Mouse (Mus musculus) stomach, embryonic 15.5 days (tissue): ENCODE results near the gene Hspa1b. TPM values are rescaled to one million over a fixed set of nuclear protein-coding genes. Genes with fewer than 3 reads are reported as not detected.
"Not testable (repeated sequence)": the region's sequence is repeated elsewhere in the genome, so short reads cannot be mapped to it uniquely, and the experiment has no call there.

Source experiments
- ATAC-seq: fragments of 200-750 bp; cut with Nextera tagmentation; 2 replicates; pipeline ENCODE4 v1.8.0; 2017; ENCODE audit warnings: low read depth, moderate number of reproducible peaks, moderate TSS enrichment; ENCODE audit not compliant: insufficient read depth, low FRiP score
- H3K27ac ChIP-seq: fragments of 300-500 bp; sonication (generic); 2 replicates; pipeline ENCODE4 v1.5.1; 2015; ENCODE audit warnings: mild to moderate bottlenecking, inconsistent platforms
- H3K27me3 ChIP-seq: fragments of 300-500 bp; sonication (generic); replicated peaks from 2 replicates; pipeline ENCODE4 v1.6.1; 2015; ENCODE audit warnings: inconsistent platforms
- H3K36me3 ChIP-seq: fragments of 300-500 bp; sonication (generic); 2 replicates; pipeline ENCODE4 v1.6.1; 2015; ENCODE audit warnings: inconsistent platforms
- H3K4me1 ChIP-seq: fragments of 300-500 bp; sonication (generic); 2 replicates; pipeline ENCODE4 v1.6.1; 2015; ENCODE audit warnings: inconsistent platforms
- H3K4me2 ChIP-seq: fragments of 300-500 bp; sonication (generic); 2 replicates; pipeline ENCODE4 v1.6.1; 2015; ENCODE audit warnings: mild to moderate bottlenecking, inconsistent platforms
- H3K4me3 ChIP-seq: fragments of 300-500 bp; sonication (generic); replicated peaks from 2 replicates; pipeline ENCODE4 v1.5.1; 2015; ENCODE audit warnings: inconsistent platforms
- H3K9ac ChIP-seq: fragments of 300-500 bp; sonication (generic); 2 replicates; pipeline ENCODE4 v1.6.1; 2015; ENCODE audit warnings: inconsistent platforms
- H3K9me3 ChIP-seq: fragments of 300-500 bp; sonication (generic); 2 replicates; pipeline ENCODE4 v1.6.1; 2016; ENCODE audit warnings: inconsistent platforms
- WGBS: fragments of 180-500 bp; shearing (Covaris S2); methylation state at CpG from one replicate; pipeline ENCODE4 v1.1.7; 2015; 5-methylcytosine and 5-hydroxymethylcytosine counted together
- polyA plus RNA-seq: library from polyadenylated mRNA; unstranded; fragments of >200 nt; fragmentation: Nextera tagmentation; extraction: Ambion mirVana; gene quantifications from 2 replicates; pipeline ENCODE4 v1.2.1, GENCODE M21; 2015

Gene Hspa1b
- polyA plus RNA-seq, 1 experiment from 2014 or later, result 0.90 TPM

DNA sequence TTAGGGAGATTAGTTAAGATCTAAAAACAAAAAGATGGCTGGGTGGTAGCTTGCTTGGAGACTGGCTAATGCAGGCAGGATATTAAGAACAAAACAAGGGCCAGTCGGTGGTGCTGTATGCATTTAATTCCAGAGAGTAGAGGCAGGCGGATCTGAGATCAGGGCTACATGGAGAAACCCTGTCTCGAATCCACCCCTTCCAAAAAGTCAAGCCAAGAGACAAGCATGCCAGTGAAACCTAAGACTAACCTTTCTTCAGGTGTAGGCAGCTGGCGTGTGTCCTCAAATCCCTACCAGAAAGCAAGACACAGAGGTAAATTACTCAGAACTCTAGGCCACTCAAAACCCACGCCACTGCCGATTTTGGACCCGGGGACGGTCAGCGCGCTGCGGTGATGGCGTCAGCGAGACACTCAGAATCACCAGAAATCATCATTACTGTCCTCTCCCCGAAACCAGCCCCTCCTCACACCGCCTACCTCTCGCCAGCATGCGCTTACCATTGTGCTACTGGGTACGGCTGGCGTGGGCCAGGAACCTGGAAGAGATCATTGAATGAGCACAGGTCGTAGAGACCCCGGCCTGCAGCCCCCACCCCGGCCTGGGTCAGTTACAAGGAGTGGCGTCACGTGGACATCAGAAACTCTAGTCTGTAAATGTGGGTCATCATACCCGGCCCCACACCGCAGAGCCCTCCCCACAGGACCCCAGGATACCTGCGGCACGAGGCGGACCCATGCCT lies 7.2 kb downstream of the Hspa1b start:
- H3K27me3 ChIP-seq, result no peaks in the 10 kb centered on the region
- peak overlapping the region; percentile 81 for H3K4me2 ChIP-seq
- H3K4me3 ChIP-seq, result peak overlapping the region; percentile 94
- peak overlapping the region; percentile 99 for H3K9ac ChIP-seq
- peak; percentile 21 for ATAC-seq
- no peaks in the 10 kb centered on the region for H3K9me3 ChIP-seq
- WGBS, result under 1% methylated on average over 29 of the region's 29 CpGs
- H3K36me3 ChIP-seq, result peaks cover 16% of the 10 kb centered on the region; the same call in 1 of the 2 replicates
- peaks cover 9% of the 10 kb centered on the region; the same call in 1 of the 2 replicates for H3K4me1 ChIP-seq
- peak overlapping the region; percentile 92 for H3K27ac ChIP-seq

DNA sequence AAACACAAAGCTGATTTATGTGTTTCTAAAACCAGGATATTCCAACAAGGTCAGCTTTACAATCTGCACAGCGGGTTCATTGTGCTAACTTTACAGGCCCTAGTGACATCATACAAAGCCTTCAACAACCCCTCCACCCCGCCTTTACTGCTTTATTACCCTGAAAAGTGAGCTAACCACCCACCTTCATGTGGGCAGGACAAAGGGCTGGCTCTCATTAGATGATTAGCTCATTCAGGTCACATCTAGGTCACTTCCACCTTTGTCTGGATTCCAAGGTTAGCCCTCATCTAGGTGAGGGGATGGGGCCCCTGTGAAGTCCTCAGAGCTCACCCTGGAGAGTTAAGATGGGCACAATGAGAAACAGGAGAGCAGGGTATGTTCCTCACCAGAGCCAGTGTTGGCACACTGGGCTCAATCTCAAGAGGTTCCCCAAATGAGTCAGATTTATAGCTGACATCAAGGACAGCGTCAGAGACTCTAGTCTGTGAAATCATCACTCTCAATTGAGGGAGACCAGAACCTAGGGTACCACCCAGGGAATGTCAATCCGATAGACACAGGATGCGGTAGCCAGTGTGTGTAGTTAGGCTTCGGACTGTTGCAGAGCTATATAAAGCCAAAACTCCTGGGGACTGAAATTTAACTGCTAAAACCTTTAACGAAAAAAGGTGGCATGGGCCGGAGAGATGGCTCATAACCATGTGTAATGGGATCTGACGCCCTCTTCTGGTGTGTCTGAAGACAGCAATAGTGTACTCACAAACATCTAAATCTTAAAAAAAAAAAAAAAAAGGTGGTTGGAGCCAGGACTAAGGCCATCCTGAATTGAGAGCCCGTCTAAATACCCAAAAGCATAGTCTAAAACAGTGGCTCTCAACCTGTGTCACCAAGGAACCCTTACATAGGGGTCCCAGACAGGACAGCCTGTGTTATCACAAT lies 8.3 kb downstream of the Hspa1b start:
- peaks cover 9% of the 10 kb centered on the region; the same call in 1 of the 2 replicates for H3K4me1 ChIP-seq
- H3K27ac ChIP-seq, result peak overlapping the region; percentile 92
- H3K27me3 ChIP-seq, result no peaks in the 10 kb centered on the region
- H3K9ac ChIP-seq, result peak overlapping the region; percentile 99
- no peaks in the 10 kb centered on the region for H3K9me3 ChIP-seq
- peak overlapping the region; percentile 94 for H3K4me3 ChIP-seq
- H3K36me3 ChIP-seq, result peaks cover 16% of the 10 kb centered on the region; the same call in 1 of the 2 replicates
- WGBS, result 25% methylated on average over 10 of the region's 10 CpGs
- ATAC-seq, result no peak
- peak overlapping the region; percentile 81 for H3K4me2 ChIP-seq

DNA sequence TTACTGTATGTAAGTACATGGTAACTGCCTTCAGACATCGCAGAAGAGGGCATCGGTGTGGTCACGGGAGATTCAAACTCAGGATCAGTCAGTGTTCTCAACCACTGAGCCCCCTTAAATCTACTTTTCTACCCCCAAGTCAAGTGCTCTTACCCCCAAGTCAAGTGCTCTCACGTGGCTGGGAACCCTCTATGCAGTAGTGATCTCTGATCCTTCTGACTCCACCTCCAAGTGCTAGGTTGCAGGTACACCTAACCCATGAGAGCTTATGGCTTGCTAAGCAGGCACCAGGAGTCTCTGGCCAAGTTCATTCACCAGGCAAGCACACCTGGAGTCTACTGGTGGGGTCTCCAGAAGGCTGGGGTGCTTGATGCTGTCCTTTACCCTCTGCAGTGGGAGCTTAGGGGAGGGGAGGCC lies 9.5 kb downstream of the Hspa1b start:
- H3K4me1 ChIP-seq, result peaks cover 9% of the 10 kb centered on the region; the same call in 1 of the 2 replicates
- no peaks in the 10 kb centered on the region for H3K27me3 ChIP-seq
- H3K9me3 ChIP-seq, result no peaks in the 10 kb centered on the region
- 47% methylated on average over 4 of the region's 4 CpGs for WGBS
- H3K4me2 ChIP-seq, result no peak overlapping the region
- no peak overlapping the region for H3K4me3 ChIP-seq
- peak overlapping the region; percentile 63; the same call in 1 of the 2 replicates for H3K27ac ChIP-seq
- H3K9ac ChIP-seq, result no peak overlapping the region
- ATAC-seq, result 0 out of 2 replicates have a peak, but pooled peaks have one; percentile 3
- peaks cover 16% of the 10 kb centered on the region; the same call in 1 of the 2 replicates for H3K36me3 ChIP-seq

DNA sequence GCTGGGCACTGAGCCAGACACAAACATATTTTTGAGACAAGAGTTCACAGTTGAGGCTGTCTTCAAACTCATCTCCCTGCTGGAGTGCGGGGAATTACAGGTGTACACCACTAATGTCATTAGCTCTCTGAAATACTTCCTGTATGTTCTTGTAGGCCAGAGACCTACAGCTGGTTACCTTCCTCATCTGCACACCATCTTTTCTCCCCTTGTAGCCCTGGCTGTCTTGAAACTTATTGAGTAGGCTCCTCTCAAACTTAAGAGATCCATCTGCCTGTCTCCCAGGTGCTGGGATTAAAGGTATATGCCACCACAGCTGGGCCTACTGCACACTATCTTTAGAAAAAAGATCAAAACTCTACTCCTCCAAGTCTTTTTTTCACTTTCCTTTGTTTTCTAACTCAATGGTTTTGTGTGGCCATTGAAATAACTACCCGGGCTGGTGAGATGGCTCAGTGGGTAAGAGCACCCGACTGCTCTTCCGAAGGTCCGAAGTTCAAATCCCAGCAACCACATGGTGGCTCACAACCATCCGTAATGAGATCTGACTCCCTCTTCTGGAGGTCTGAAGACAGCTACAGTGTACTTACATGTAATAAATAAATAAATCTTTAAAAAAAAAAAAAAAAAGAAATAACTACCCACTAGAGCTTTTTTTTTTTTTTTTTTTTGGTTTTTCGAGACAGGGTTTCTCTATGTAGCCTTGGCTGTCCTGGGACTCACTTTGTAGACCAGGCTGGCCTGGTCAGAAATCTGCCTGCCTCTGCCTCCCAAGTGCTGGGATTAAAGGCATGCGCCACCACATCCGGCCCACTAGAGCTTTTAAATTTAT lies 10.1 kb downstream of the Hspa1b start:
- not testable (repeated sequence) for H3K4me1 ChIP-seq, H3K9ac ChIP-seq, H3K27me3 ChIP-seq, H3K4me3 ChIP-seq, H3K4me2 ChIP-seq, H3K9me3 ChIP-seq, ATAC-seq
- 56% methylated on average over 9 of the region's 9 CpGs for WGBS
- Histone ChIP-seq H3K36me3 (peaks cover 16% of the 10 kb centered on the region; the same call in 1 of the 2 replicates), H3K27ac (peak overlapping the region; percentile 26; the same call in 1 of the 2 replicates)

DNA sequence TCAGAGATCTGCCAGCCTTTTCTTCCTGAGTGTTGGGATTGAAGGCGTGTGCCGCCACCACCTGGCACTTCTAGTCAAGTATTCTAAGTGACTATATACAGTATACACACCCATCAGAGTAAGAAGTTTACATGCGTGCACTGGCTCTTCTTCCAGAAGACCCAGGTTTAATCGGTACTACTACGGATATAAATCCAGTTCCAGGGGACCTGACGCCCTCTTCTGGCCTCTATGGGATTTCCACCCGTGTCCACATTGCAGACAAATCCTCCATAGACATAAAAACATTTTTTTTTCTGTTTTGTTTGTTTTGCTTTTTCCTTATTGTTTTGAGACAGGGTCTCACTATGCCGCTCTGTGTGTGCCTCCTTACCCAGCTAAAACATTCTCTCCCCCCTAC lies 11.4 kb downstream of the Hspa1b start:
- WGBS, result 24% methylated on average over 8 of the region's 8 CpGs
- Histone ChIP-seq H3K36me3 (peaks cover 16% of the 10 kb centered on the region; the same call in 1 of the 2 replicates), H3K27ac (no peak overlapping the region), H3K4me3 (no peak overlapping the region), H3K27me3 (no peaks in the 10 kb centered on the region), H3K9me3 (no peaks in the 10 kb centered on the region), H3K4me1 (peaks cover 9% of the 10 kb centered on the region; the same call in 1 of the 2 replicates), H3K9ac (no peak overlapping the region), H3K4me2 (no peak overlapping the region)
- ATAC-seq, result no peak

DNA sequence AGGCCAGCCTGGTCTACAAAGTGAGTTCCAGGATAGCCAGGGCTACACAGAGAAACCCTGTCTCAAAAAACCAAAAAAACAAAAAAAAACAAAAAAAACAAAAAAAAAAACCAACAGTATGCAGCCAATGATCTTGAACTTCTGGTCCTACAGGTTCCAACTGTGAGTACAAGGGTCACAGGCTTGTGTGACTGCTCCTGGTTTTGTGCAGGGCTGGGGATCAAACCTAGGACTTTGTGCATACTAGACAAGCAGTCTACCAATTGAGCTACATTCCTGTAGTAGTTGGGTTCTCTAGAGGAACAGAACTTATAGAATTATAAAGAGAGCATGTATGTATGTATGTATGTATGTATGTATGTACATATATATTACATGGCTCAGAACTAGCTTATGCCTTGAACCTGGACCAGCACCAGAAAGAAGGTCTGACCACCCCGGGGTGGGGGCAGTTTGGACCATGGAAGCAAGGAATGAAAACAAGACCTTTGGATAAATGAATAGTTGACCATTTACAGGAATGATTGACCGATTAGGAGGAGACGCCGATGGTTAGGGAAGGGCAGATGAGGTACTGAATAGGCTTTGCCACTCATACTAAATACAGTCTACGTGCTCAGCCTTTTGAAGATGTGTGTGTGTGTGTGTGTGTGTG lies 12.4 kb downstream of the Hspa1b start:
- H3K27ac ChIP-seq, result no peak overlapping the region
- H3K4me2 ChIP-seq, result no peak overlapping the region
- no peak overlapping the region for H3K9ac ChIP-seq
- H3K36me3 ChIP-seq, result peaks cover 16% of the 10 kb centered on the region; the same call in 1 of the 2 replicates
- H3K4me3 ChIP-seq, result no peak overlapping the region
- 90% methylated on average over 5 of the region's 5 CpGs for WGBS
- no peak for ATAC-seq
- no peaks in the 10 kb centered on the region for H3K9me3 ChIP-seq
- H3K27me3 ChIP-seq, result no peaks in the 10 kb centered on the region
- H3K4me1 ChIP-seq, result peaks cover 11% of the 10 kb centered on the region

DNA sequence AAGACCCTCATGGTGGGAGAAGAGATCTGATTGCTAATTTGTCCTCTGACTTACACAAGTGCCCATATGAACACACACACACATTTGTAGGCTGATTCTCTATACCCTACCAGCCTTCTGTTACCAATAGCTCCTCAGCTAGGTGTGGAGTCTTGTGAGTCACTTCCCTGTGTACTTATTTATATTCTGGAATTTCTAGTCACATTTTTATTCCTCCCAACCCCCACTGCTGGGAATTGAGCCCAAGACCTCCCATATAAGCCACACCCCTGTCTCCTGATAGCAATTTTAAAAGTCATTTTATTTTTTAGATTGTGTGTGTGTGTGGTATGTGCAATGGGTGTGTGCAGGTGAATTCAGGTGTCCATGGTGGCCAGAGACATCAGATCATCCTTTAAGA lies 14.7 kb downstream of the Hspa1b start:
- no peak for ATAC-seq
- Histone ChIP-seq H3K27ac (no peak overlapping the region), H3K4me2 (no peak overlapping the region), H3K4me3 (no peak overlapping the region), H3K4me1 (peaks cover 4% of the 10 kb centered on the region), H3K36me3 (peaks cover 1% of the 10 kb centered on the region; the same call in 1 of the 2 replicates), H3K9me3 (no peaks in the 10 kb centered on the region), H3K27me3 (no peaks in the 10 kb centered on the region), H3K9ac (no peak overlapping the region)

DNA sequence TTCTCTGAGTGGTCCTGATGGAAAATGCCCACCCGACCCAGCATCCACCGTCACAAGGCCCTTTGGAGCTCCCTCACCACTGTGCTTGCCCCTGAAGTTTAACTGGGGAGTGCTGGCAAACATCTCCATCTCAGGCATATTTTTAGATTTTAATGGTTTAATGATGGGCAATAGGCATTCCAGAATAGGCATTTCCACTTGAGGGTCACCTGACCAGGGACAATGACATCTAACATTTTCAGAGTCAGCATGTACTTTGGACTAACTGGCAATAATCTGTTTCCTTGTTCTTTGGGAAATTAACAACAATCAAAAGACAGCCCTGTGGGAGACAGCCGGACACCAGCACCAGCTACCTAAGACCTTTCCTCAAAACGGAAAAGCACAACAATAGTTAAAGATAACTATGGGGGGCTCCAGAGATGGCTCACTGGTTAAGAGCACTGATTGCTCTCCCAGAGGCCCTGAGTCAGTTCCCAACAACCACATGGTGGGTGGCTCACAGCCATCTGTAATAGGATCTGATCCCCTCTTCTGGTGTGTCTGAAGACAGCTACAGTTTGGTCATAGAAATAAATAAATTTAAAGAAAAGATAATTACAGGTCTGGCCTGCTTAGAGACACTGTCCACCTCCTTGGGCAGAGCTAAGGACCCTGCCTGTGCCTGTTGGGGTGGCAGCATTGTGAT lies 15.8 kb downstream of the Hspa1b start:
- whole genome bisulfite sequencing, result 81% methylated on average over 4 of the region's 4 CpGs
- no peak for ATAC-seq
- H3K36me3 ChIP-seq, result no peaks in the 10 kb centered on the region
- no peak overlapping the region for H3K9ac ChIP-seq
- no peaks in the 10 kb centered on the region for H3K27me3 ChIP-seq
- no peaks in the 10 kb centered on the region for H3K9me3 ChIP-seq
- H3K4me2 ChIP-seq, result no peak overlapping the region
- H3K27ac ChIP-seq, result no peak overlapping the region
- no peak overlapping the region for H3K4me3 ChIP-seq
- peaks cover 4% of the 10 kb centered on the region for H3K4me1 ChIP-seq

DNA sequence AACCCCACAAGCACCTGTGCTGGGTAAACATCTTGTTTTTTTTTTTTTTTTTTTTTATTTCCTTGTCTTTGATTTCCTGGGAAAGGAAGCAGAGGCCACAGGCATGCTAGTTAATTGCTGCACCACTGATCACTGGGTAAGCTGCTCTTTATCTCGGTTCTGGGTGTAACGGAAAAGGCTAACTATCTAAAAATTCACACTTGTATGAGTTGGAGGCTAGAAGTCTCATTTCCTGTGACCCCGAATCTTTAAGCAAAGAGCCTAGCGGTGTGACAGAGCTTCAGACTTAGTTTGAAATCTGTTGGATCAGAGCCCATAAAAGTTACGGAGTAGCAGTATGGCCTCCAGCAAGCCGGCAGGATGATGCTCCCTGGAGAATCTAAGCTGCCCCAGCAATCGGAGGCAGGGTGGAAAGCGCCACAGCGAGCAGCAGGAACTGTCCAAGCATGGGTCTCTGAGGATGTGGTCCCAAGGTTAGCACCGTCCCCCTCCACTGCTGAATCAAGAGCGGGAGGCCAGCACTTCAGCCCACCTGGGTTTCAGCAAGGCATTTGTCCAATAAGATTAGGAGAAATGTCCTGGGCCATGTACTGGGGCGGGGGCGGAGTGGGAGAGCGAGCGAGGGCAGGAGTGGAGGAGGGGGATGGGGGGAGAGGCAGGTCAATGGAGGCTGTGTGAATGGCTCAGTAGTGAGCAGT lies 17.5 kb downstream of the Hspa1b start:
- Histone ChIP-seq H3K9ac (no peak overlapping the region), H3K9me3 (no peaks in the 10 kb centered on the region), H3K4me1 (peaks cover 4% of the 10 kb centered on the region), H3K27me3 (no peaks in the 10 kb centered on the region), H3K27ac (no peak overlapping the region), H3K36me3 (no peaks in the 10 kb centered on the region), H3K4me3 (peak overlapping the region; percentile 29), H3K4me2 (peak overlapping the region; percentile 49)
- ATAC-seq, result no peak; the same call in 1 of the 2 replicates
- 9% methylated on average over 15 of the region's 15 CpGs for WGBS

DNA sequence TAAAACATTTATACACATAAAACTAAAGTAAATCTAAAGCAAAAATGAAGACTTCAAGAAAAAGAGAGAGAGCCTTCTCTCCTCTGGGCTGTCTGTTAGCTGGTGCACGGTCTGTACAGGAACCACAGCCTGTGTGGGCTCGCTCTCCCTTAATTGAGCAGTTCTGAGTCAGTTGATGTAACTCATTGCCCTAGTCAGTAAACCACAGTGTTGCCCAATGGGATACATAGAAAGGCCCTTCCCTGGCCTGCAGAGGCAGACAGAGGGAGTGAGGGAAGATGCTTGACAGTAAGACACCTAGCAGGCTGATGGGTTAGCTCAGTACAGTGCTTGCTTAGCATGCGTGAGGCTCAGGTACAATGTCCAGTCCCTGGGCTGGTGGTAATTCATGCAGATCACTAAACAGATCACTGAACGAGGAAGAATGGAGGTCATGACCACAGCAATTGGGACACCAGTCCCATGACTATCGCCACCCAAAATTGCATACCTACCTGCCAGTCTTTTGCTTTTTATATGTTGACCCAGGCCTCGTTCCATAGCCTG lies 21.0 kb downstream of the Hspa1b start:
- Histone ChIP-seq H3K4me1 (peaks cover 4% of the 10 kb centered on the region), H3K4me3 (no peak overlapping the region), H3K27me3 (no peaks in the 10 kb centered on the region), H3K27ac (no peak overlapping the region), H3K4me2 (no peak overlapping the region), H3K9ac (no peak overlapping the region), H3K9me3 (no peaks in the 10 kb centered on the region), H3K36me3 (no peaks in the 10 kb centered on the region)
- no peak for ATAC-seq
- 86% methylated on average over 6 of the region's 6 CpGs for WGBS
